In the genomic region with DNA sequence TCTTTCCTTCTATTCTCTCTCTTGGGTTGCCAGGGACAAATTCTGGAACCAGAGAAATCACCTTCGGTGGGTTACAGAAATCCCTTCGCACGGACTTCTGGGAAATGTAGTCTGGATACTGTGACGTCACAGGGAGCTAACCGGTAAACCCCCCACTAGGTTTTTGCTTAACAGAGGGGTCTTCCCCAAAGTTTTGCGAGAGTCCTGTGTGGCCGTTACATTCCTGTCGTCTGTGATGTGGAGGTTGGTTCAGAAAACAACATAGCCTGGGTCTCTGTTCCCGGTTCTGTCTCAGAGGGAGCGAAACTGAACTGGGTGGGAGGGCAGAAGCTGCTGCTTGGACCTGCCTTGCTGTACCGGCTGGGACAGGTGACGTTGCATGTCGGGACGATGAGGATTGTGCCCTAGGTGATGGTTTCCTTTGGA, we compare ENCODE assay signal across 9 mouse cellular contexts. TPM values are rescaled to one million over a fixed set of nuclear protein-coding genes. Genes with fewer than 3 reads are reported as not detected.
DNase-seq lines count a peak whose midpoint lies in the region; ATAC-seq and TF ChIP-seq lines count a peak whose summit lies in the region.
"Had no signal": no experiment of that assay in that cellular context is flagged by ENCODE, and none has a peak within 500 bp of the region (broad histone marks: within the 10 kb centered on the region; RNA-seq: fewer than 3 reads in every experiment).

A gene (plus strand): TSS at position 196 of the 426 bp plus-strand sequence.

- 3% methylated on average over 14 of the region's 14 CpGs for WGBS in forebrain, embryonic 12.5 days
- WGBS in liver, embryonic 16.5 days (ENCODE audit: insufficient replicate concordance), result 4% methylated on average over 14 of the region's 14 CpGs
- WGBS in neural tube, embryonic 11.5 days, result 5% methylated on average over 14 of the region's 14 CpGs
- 2% methylated on average over 14 of the region's 14 CpGs for WGBS in stomach, postnatal 0 days

- no peak for TF ChIP-seq EP300 in stomach, postnatal 0 days (optimal IDR thresholded peaks at IDR 0.05)

- no peak within 1 kb of the TSS for H3K27ac ChIP-seq in forebrain, embryonic 12.5 days
- H3K27ac ChIP-seq in layer of hippocampus, adult 2 months, result peak within 1 kb of the TSS; percentile 88
- no peak within 1 kb of the TSS for H3K27ac ChIP-seq in liver, embryonic 16.5 days (ENCODE audit: low read length)
- H3K27ac ChIP-seq in neural tube, embryonic 11.5 days (ENCODE audit: low read depth, low read length), result no peak within 1 kb of the TSS
- H3K27ac ChIP-seq in stomach, postnatal 0 days (replicated peaks), result no peak within 1 kb of the TSS

- TF ChIP-seq CTCF in layer of hippocampus, adult 2 months (conservative IDR thresholded peaks at IDR 0.05), result no peak
- no peak for TF ChIP-seq CTCF in stomach, postnatal 0 days (IDR thresholded peaks at IDR 0.05; ENCODE audit: low read depth)

- ATAC-seq in forebrain, embryonic 12.5 days (ENCODE audit: low FRiP score), result peak; percentile 85
- peak; percentile 84 to 88 for ATAC-seq in hematopoietic stem cell, adult 5-6 weeks (replicated peaks in 1 of 2; ENCODE audit: insufficient read depth in 1 of 2, low FRiP score in 2 of 2, low TSS enrichment in 1 of 2, low read depth in 1 of 2, poor library complexity in 2 of 2, severe bottlenecking in 2 of 2)
- ATAC-seq in liver, embryonic 16.5 days (ENCODE audit: low read depth), result peak; percentile 62
- peak; percentile 62 for ATAC-seq in neural tube, embryonic 11.5 days (ENCODE audit: insufficient read depth, low FRiP score, low TSS enrichment)
- peak; percentile 70 for ATAC-seq in stomach, postnatal 0 days (ENCODE audit: low FRiP score, low TSS enrichment)

- DNase-seq in CD4-positive, CD25-positive, alpha-beta regulatory T cell, adult 2 months (ENCODE audit: low read depth, low spot score), result peak; percentile 74
- DNase-seq in brain, embryonic 18.5 days (ENCODE audit: low read depth, low spot score), result peak; percentile 43
- DNase-seq in layer of hippocampus, adult 2 months (ENCODE audit: low spot score in 2 of 2), result peak; percentile 65 to 69
- DNase-seq in neural tube, embryonic 11.5 days (ENCODE audit: low spot score), result peak; percentile 67
- DNase-seq in stomach, postnatal 0 days (ENCODE audit: low spot score), result peak; percentile 56

- H3K27me3 ChIP-seq in forebrain, embryonic 12.5 days, result no peaks in the 10 kb centered on the region
- no peaks in the 10 kb centered on the region for H3K27me3 ChIP-seq in liver, embryonic 16.5 days (ENCODE audit: control insufficient read depth, insufficient read depth, low read depth, low read length)
- no peaks in the 10 kb centered on the region for H3K27me3 ChIP-seq in neural tube, embryonic 11.5 days (ENCODE audit: control insufficient read depth, insufficient read depth, low read length)
- no peaks in the 10 kb centered on the region for H3K27me3 ChIP-seq in stomach, postnatal 0 days (ENCODE audit: control insufficient read depth, insufficient read depth, low read length)

- peak within 1 kb of the TSS; percentile 52 for H3K4me3 ChIP-seq in forebrain, embryonic 12.5 days (replicated peaks)
- peak within 1 kb of the TSS; percentile 74 for H3K4me3 ChIP-seq in layer of hippocampus, adult 2 months
- peak within 1 kb of the TSS; percentile 64 for H3K4me3 ChIP-seq in liver, embryonic 16.5 days (ENCODE audit: low read depth, low read length)
- H3K4me3 ChIP-seq in neural tube, embryonic 11.5 days (ENCODE audit: low read depth, low read length), result peak within 1 kb of the TSS; percentile 37
- H3K4me3 ChIP-seq in stomach, postnatal 0 days (ENCODE audit: low read depth, low read length), result peak within 1 kb of the TSS; percentile 50

- peak within 1 kb of the TSS; percentile 64 for H3K4me2 ChIP-seq in forebrain, embryonic 12.5 days
- peak within 1 kb of the TSS; percentile 63 for H3K4me2 ChIP-seq in liver, embryonic 16.5 days (ENCODE audit: low read depth, low read length)
- H3K4me2 ChIP-seq in neural tube, embryonic 11.5 days (ENCODE audit: low read depth), result peak within 1 kb of the TSS; percentile 58
- H3K4me2 ChIP-seq in stomach, postnatal 0 days (replicated peaks; ENCODE audit: low read depth), result peak within 1 kb of the TSS; percentile 72

- H3K9me3 ChIP-seq in forebrain, embryonic 12.5 days, result 0 out of 2 replicates have a peak, but pooled peaks cover 3% of the 10 kb centered on the region
- no peaks in the 10 kb centered on the region for H3K9me3 ChIP-seq in liver, embryonic 16.5 days (replicated peaks; ENCODE audit: control insufficient read depth, low read length)
- no peaks in the 10 kb centered on the region for H3K9me3 ChIP-seq in neural tube, embryonic 11.5 days (ENCODE audit: control insufficient read depth, low read length)
- no peaks in the 10 kb centered on the region for H3K9me3 ChIP-seq in stomach, postnatal 0 days (ENCODE audit: control insufficient read depth, low read length)

- H3K9ac ChIP-seq in forebrain, embryonic 12.5 days, result peak within 1 kb of the TSS; percentile 61
- H3K9ac ChIP-seq in liver, embryonic 16.5 days (ENCODE audit: low read depth, low read length), result peak within 1 kb of the TSS; percentile 51
- peak within 1 kb of the TSS; percentile 49 for H3K9ac ChIP-seq in neural tube, embryonic 11.5 days (ENCODE audit: low read length)
- H3K9ac ChIP-seq in stomach, postnatal 0 days (ENCODE audit: low read length), result peak within 1 kb of the TSS; percentile 71

- peaks cover 11% of the 10 kb centered on the region for H3K36me3 ChIP-seq in forebrain, embryonic 12.5 days (replicated peaks)
- H3K36me3 ChIP-seq in liver, embryonic 16.5 days (ENCODE audit: control insufficient read depth, insufficient read depth), result peaks cover 2% of the 10 kb centered on the region; the same call in 1 of the 2 replicates
- peaks cover 4% of the 10 kb centered on the region for H3K36me3 ChIP-seq in neural tube, embryonic 11.5 days (ENCODE audit: control insufficient read depth, insufficient read depth, low read length)
- H3K36me3 ChIP-seq in stomach, postnatal 0 days (ENCODE audit: control insufficient read depth, insufficient read depth, low read length), result no peaks in the 10 kb centered on the region

- no peaks in the 10 kb centered on the region for H3K4me1 ChIP-seq in forebrain, embryonic 12.5 days
- H3K4me1 ChIP-seq in liver, embryonic 16.5 days (ENCODE audit: control insufficient read depth, low read depth, low read length), result no peaks in the 10 kb centered on the region
- H3K4me1 ChIP-seq in neural tube, embryonic 11.5 days (ENCODE audit: control insufficient read depth, insufficient read depth, low read length), result no peaks in the 10 kb centered on the region
- no peaks in the 10 kb centered on the region for H3K4me1 ChIP-seq in stomach, postnatal 0 days (replicated peaks; ENCODE audit: control insufficient read depth, insufficient read depth)

RNA-seq across cellular contexts. Expression of the gene that starts here (rescaled TPM):
- 3.4 and 4.6 TPM in 2 replicates for polyA plus RNA-seq in forebrain, embryonic 12.5 days (2016; fragmentation: Nextera tagmentation; extraction: Ambion mirVana)
- 4.0 TPM in 1 of 2 replicates, not detected in the other for total RNA-seq in hematopoietic stem cell, adult 5-6 weeks (2017)
- 10 to 100 TPM; 10.9 to 14.6 TPM for total RNA-seq in layer of hippocampus, adult 2 months (2021)
- 0.19 TPM in 1 of 2 replicates, not detected in the other for polyA plus RNA-seq in liver, embryonic 16.5 days (2015; fragmentation: Nextera tagmentation; extraction: Ambion mirVana)
- polyA plus RNA-seq in neural tube, embryonic 11.5 days (2014; fragmentation: Nextera tagmentation; extraction: Ambion mirVana), result 2.1 and 3.5 TPM in 2 replicates
- polyA plus RNA-seq in stomach, postnatal 0 days (2015; fragmentation: Nextera tagmentation; extraction: Ambion mirVana), result 1.1 TPM in 2 replicates
- total RNA-seq: MEL had no signal

Comparison
In these comparisons a context has a peak if more than half of its experiments do, and no peak if none do; other contexts are left out.
1. Peak in ATAC-seq, H3K4me3 ChIP-seq, H3K9ac ChIP-seq and H3K4me2 ChIP-seq in liver, embryonic 16.5 days; RNA of the gene not detected or under 1 TPM.